Mouse (Mus musculus): ENCODE measurements around the gene Mecom. TPM values are rescaled to one million over a fixed set of nuclear protein-coding genes. Genes with fewer than 3 reads are reported as not detected.

The Mecom gene
- polyA plus RNA-seq, 1 experiment from 2014 or later: 7.0 TPM

GRCm38 (mm10) chr3:30080827-30081226, 467.0 kb downstream of the Mecom start:
- H3K27ac ChIP-seq (ENCODE audit: low read depth, low read length): no peak overlapping the region
- ATAC-seq: 0 out of 2 replicates have a peak, but pooled peaks have one; percentile 56
- 63% methylated on average over 7 of the region's 7 CpGs for WGBS
- no peaks in the 10 kb centered on the region for H3K36me3 ChIP-seq (ENCODE audit: control insufficient read depth, insufficient read depth, low read length)
- H3K4me2 ChIP-seq (ENCODE audit: low read length): no peak overlapping the region
- no peak overlapping the region for H3K9ac ChIP-seq (ENCODE audit: low read depth, low read length)
- no peaks in the 10 kb centered on the region; the same call in 1 of the 2 replicates for H3K4me1 ChIP-seq (ENCODE audit: control insufficient read depth, insufficient read depth, low read depth, low read length)
- no peaks in the 10 kb centered on the region for H3K9me3 ChIP-seq (ENCODE audit: control insufficient read depth, low read length)
- no peaks in the 10 kb centered on the region for H3K27me3 ChIP-seq (replicated peaks; ENCODE audit: control insufficient read depth, insufficient read depth, low read length)
- H3K4me3 ChIP-seq (ENCODE audit: low read length): no peak overlapping the region

- H3K4me3 ChIP-seq (ENCODE audit: low read length): no peak overlapping the region
- 92% methylated on average over 7 of the region's 7 CpGs for WGBS
These were observed 471.3 kb downstream of the Mecom start for GRCm38 (mm10) chr3:30076522-30076921.

GRCm38 (mm10) chr3:30071271-30071670, 476.5 kb downstream of the Mecom start:
- Histone ChIP-seq H3K4me1 (ENCODE audit: control insufficient read depth, insufficient read depth, low read depth, low read length) (no peaks in the 10 kb centered on the region), H3K9me3 (ENCODE audit: control insufficient read depth, low read length) (no peaks in the 10 kb centered on the region), H3K9ac (ENCODE audit: low read depth, low read length) (no peak overlapping the region), H3K36me3 (ENCODE audit: control insufficient read depth, insufficient read depth, low read length) (no peaks in the 10 kb centered on the region), H3K27me3 (replicated peaks; ENCODE audit: control insufficient read depth, insufficient read depth, low read length) (no peaks in the 10 kb centered on the region), H3K4me2 (ENCODE audit: low read length) (no peak overlapping the region), H3K27ac (ENCODE audit: low read depth, low read length) (no peak overlapping the region), H3K4me3 (ENCODE audit: low read length) (no peak overlapping the region)
- ATAC-seq: no peak

More at GRCm38 (mm10) chr3:30076522-30076921, 471.3 kb downstream of the Mecom start:
- Histone ChIP-seq H3K27ac (ENCODE audit: low read depth, low read length) (no peak overlapping the region), H3K36me3 (ENCODE audit: control insufficient read depth, insufficient read depth, low read length) (no peaks in the 10 kb centered on the region), H3K9me3 (ENCODE audit: control insufficient read depth, low read length) (no peaks in the 10 kb centered on the region), H3K4me1 (ENCODE audit: control insufficient read depth, insufficient read depth, low read depth, low read length) (no peaks in the 10 kb centered on the region; the same call in 1 of the 2 replicates), H3K9ac (ENCODE audit: low read depth, low read length) (no peak overlapping the region), H3K27me3 (replicated peaks; ENCODE audit: control insufficient read depth, insufficient read depth, low read length) (no peaks in the 10 kb centered on the region), H3K4me2 (ENCODE audit: low read length) (no peak overlapping the region)
- ATAC-seq: no peak

DNA sequence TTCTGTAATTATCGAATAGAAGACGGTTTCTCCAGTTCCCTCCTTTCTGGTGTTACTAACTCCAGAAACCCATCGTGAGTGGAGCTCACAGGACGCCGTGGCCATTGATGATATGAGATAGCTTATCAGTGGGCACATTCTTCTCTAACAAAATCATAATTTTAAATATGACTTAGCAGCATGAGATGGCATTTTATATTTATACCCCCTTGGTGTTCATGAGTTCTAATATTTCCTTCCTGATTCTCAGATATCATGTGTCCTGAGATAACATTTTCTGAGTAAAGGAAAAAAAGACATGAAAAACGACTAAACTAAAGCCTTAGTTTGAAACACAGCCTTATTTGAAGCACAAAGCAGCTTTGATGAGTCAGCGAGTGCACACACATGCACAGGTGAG, 481.3 kb downstream of the Mecom start:
- no peaks in the 10 kb centered on the region for H3K36me3 ChIP-seq (ENCODE audit: control insufficient read depth, insufficient read depth, low read length)
- no peak overlapping the region for H3K4me2 ChIP-seq (ENCODE audit: low read length)
- no peak overlapping the region for H3K9ac ChIP-seq (ENCODE audit: low read depth, low read length)
- no peaks in the 10 kb centered on the region for H3K4me1 ChIP-seq (ENCODE audit: control insufficient read depth, insufficient read depth, low read depth, low read length)
- H3K27ac ChIP-seq (ENCODE audit: low read depth, low read length): no peak overlapping the region
- 65% methylated on average over 7 of the region's 7 CpGs for WGBS
- no peaks in the 10 kb centered on the region for H3K9me3 ChIP-seq (ENCODE audit: control insufficient read depth, low read length)
- no peaks in the 10 kb centered on the region for H3K27me3 ChIP-seq (replicated peaks; ENCODE audit: control insufficient read depth, insufficient read depth, low read length)
- ATAC-seq: no peak
- no peak overlapping the region for H3K4me3 ChIP-seq (ENCODE audit: low read length)

GRCm38 (mm10) chr3:30060058-30060457, 487.8 kb downstream of the Mecom start:
- H3K4me3 ChIP-seq (ENCODE audit: low read length): no peak overlapping the region
- H3K36me3 ChIP-seq (ENCODE audit: control insufficient read depth, insufficient read depth, low read length): no peaks in the 10 kb centered on the region
- H3K4me1 ChIP-seq (ENCODE audit: control insufficient read depth, insufficient read depth, low read depth, low read length): no peaks in the 10 kb centered on the region
- no peak for ATAC-seq
- H3K4me2 ChIP-seq (ENCODE audit: low read length): no peak overlapping the region
- H3K9me3 ChIP-seq (ENCODE audit: control insufficient read depth, low read length): no peaks in the 10 kb centered on the region
- H3K9ac ChIP-seq (ENCODE audit: low read depth, low read length): no peak overlapping the region
- no peaks in the 10 kb centered on the region for H3K27me3 ChIP-seq (replicated peaks; ENCODE audit: control insufficient read depth, insufficient read depth, low read length)
- no peak overlapping the region for H3K27ac ChIP-seq (ENCODE audit: low read depth, low read length)
- WGBS: 94% methylated on average over 7 of the region's 7 CpGs

- H3K4me1 ChIP-seq (ENCODE audit: control insufficient read depth, insufficient read depth, low read depth, low read length): no peaks in the 10 kb centered on the region
- no peaks in the 10 kb centered on the region for H3K36me3 ChIP-seq (ENCODE audit: control insufficient read depth, insufficient read depth, low read length)
- no peak overlapping the region for H3K4me2 ChIP-seq (ENCODE audit: low read length)
- whole genome bisulfite sequencing: 85% methylated on average over 4 of the region's 4 CpGs
- ATAC-seq: no peak
- no peak overlapping the region for H3K9ac ChIP-seq (ENCODE audit: low read depth, low read length)
- no peak overlapping the region for H3K4me3 ChIP-seq (ENCODE audit: low read length)
- no peaks in the 10 kb centered on the region for H3K27me3 ChIP-seq (replicated peaks; ENCODE audit: control insufficient read depth, insufficient read depth, low read length)
- no peaks in the 10 kb centered on the region for H3K9me3 ChIP-seq (ENCODE audit: control insufficient read depth, low read length)
- no peak overlapping the region for H3K27ac ChIP-seq (ENCODE audit: low read depth, low read length)
These were observed 488.2 kb downstream of the Mecom start for GRCm38 (mm10) chr3:30059615-30060014.

GRCm38 (mm10) chr3:30051287-30051686, 496.5 kb downstream of the Mecom start:
- ATAC-seq: no peak
- WGBS: 92% methylated on average over 6 of the region's 6 CpGs
- Histone ChIP-seq H3K27ac (ENCODE audit: low read depth, low read length) (no peak overlapping the region), H3K27me3 (replicated peaks; ENCODE audit: control insufficient read depth, insufficient read depth, low read length) (no peaks in the 10 kb centered on the region), H3K4me3 (ENCODE audit: low read length) (no peak overlapping the region), H3K4me1 (ENCODE audit: control insufficient read depth, insufficient read depth, low read depth, low read length) (no peaks in the 10 kb centered on the region), H3K9ac (ENCODE audit: low read depth, low read length) (no peak overlapping the region), H3K4me2 (ENCODE audit: low read length) (no peak overlapping the region), H3K9me3 (ENCODE audit: control insufficient read depth, low read length) (no peaks in the 10 kb centered on the region), H3K36me3 (ENCODE audit: control insufficient read depth, insufficient read depth, low read length) (no peaks in the 10 kb centered on the region)

GRCm38 (mm10) chr3:30050795-30051194, 497.0 kb downstream of the Mecom start:
- Histone ChIP-seq H3K4me2 (ENCODE audit: low read length) (no peak overlapping the region), H3K4me1 (ENCODE audit: control insufficient read depth, insufficient read depth, low read depth, low read length) (no peaks in the 10 kb centered on the region), H3K9me3 (ENCODE audit: control insufficient read depth, low read length) (no peaks in the 10 kb centered on the region), H3K27me3 (replicated peaks; ENCODE audit: control insufficient read depth, insufficient read depth, low read length) (no peaks in the 10 kb centered on the region), H3K4me3 (ENCODE audit: low read length) (no peak overlapping the region), H3K9ac (ENCODE audit: low read depth, low read length) (no peak overlapping the region), H3K36me3 (ENCODE audit: control insufficient read depth, insufficient read depth, low read length) (no peaks in the 10 kb centered on the region), H3K27ac (ENCODE audit: low read depth, low read length) (no peak overlapping the region)
- 62% methylated on average over 5 of the region's 5 CpGs for WGBS
- no peak for ATAC-seq

GRCm38 (mm10) chr3:30048792-30049191, 499.0 kb downstream of the Mecom start:
- no peak overlapping the region for H3K27ac ChIP-seq (ENCODE audit: low read depth, low read length)
- no peak overlapping the region for H3K4me2 ChIP-seq (ENCODE audit: low read length)
- no peak for ATAC-seq
- H3K4me1 ChIP-seq (ENCODE audit: control insufficient read depth, insufficient read depth, low read depth, low read length): no peaks in the 10 kb centered on the region
- no peaks in the 10 kb centered on the region for H3K27me3 ChIP-seq (replicated peaks; ENCODE audit: control insufficient read depth, insufficient read depth, low read length)
- WGBS: 83% methylated on average over 5 of the region's 5 CpGs
- H3K36me3 ChIP-seq (ENCODE audit: control insufficient read depth, insufficient read depth, low read length): no peaks in the 10 kb centered on the region
- no peaks in the 10 kb centered on the region for H3K9me3 ChIP-seq (ENCODE audit: control insufficient read depth, low read length)
- no peak overlapping the region for H3K9ac ChIP-seq (ENCODE audit: low read depth, low read length)
- no peak overlapping the region for H3K4me3 ChIP-seq (ENCODE audit: low read length)

GRCm38 (mm10) chr3:30048157-30048556, 499.7 kb downstream of the Mecom start:
- no peak overlapping the region for H3K4me3 ChIP-seq (ENCODE audit: low read length)
- H3K36me3 ChIP-seq (ENCODE audit: control insufficient read depth, insufficient read depth, low read length): no peaks in the 10 kb centered on the region
- no peak overlapping the region for H3K9ac ChIP-seq (ENCODE audit: low read depth, low read length)
- H3K4me2 ChIP-seq (ENCODE audit: low read length): no peak overlapping the region
- no peak for ATAC-seq
- H3K4me1 ChIP-seq (ENCODE audit: control insufficient read depth, insufficient read depth, low read depth, low read length): no peaks in the 10 kb centered on the region
- no peaks in the 10 kb centered on the region for H3K9me3 ChIP-seq (ENCODE audit: control insufficient read depth, low read length)
- 72% methylated on average over 4 of the region's 4 CpGs for WGBS
- no peak overlapping the region for H3K27ac ChIP-seq (ENCODE audit: low read depth, low read length)
- no peaks in the 10 kb centered on the region for H3K27me3 ChIP-seq (replicated peaks; ENCODE audit: control insufficient read depth, insufficient read depth, low read length)
